Mouse (Mus musculus) stomach, embryonic 14.5 days (tissue): ENCODE data around the gene Mettl1. TPM values are rescaled to one million over a fixed set of nuclear protein-coding genes. Genes with fewer than 3 reads are reported as not detected.
"Not testable (repeated sequence)": the region's sequence is repeated elsewhere in the genome, so short reads cannot be mapped to it uniquely, and the experiment has no call there.

Experiments
- ATAC-seq: fragments of 200-750 bp; cut with Nextera tagmentation; 2 replicates; pipeline ENCODE4 v1.8.0; 2017; ENCODE audit warnings: low read depth, moderate TSS enrichment; ENCODE audit not compliant: insufficient number of reproducible peaks, insufficient read depth, low FRiP score
- H3K27ac ChIP-seq: fragments of 300-500 bp; sonication (generic); 2 replicates; pipeline ENCODE4 v1.5.1; 2014; ENCODE audit warnings: mild to moderate bottlenecking, low read length, moderate library complexity, mixed read lengths
- H3K27me3 ChIP-seq: fragments of 300-500 bp; sonication (generic); 2 replicates; pipeline ENCODE4 v1.6.1; 2014; ENCODE audit warnings: low read length, control low read depth, mixed read lengths; ENCODE audit not compliant: control insufficient read depth, insufficient read depth
- H3K36me3 ChIP-seq: fragments of 300-500 bp; sonication (generic); 2 replicates; pipeline ENCODE4 v1.6.1; 2014; ENCODE audit warnings: mild to moderate bottlenecking, control low read depth, low read length, moderate library complexity, mixed read lengths; ENCODE audit not compliant: control insufficient read depth, insufficient read depth
- H3K4me1 ChIP-seq: fragments of 300-500 bp; sonication (generic); 2 replicates; pipeline ENCODE4 v1.6.1; 2014; ENCODE audit warnings: low read length, control low read depth, mixed read lengths; ENCODE audit not compliant: control insufficient read depth, insufficient read depth
- H3K4me2 ChIP-seq: fragments of 300-500 bp; sonication (generic); replicated peaks from 2 replicates; pipeline ENCODE4 v1.6.1; 2014; ENCODE audit warnings: low read depth, low read length, control low read depth
- H3K4me3 ChIP-seq: fragments of 300-500 bp; sonication (generic); 2 replicates; pipeline ENCODE4 v1.5.1; 2014; ENCODE audit warnings: low read depth, low read length, control low read depth
- H3K9ac ChIP-seq: fragments of 300-500 bp; sonication (generic); replicated peaks from 2 replicates; pipeline ENCODE4 v1.6.1; 2014; ENCODE audit warnings: low read depth, mild to moderate bottlenecking, control low read depth, low read length, moderate library complexity, mixed read lengths
- H3K9me3 ChIP-seq: fragments of 300-500 bp; sonication (generic); 2 replicates; pipeline ENCODE4 v1.6.1; 2016; ENCODE audit warnings: low read depth, low read length, control low read depth; ENCODE audit not compliant: control insufficient read depth
- WGBS: fragments of 180-500 bp; shearing (Covaris S2); extraction: QIAGEN DNeasy Blood & Tissue Kit; methylation state at CpG from one replicate; pipeline ENCODE4 v1.1.7; 2014; 5-methylcytosine and 5-hydroxymethylcytosine counted together
- polyA plus RNA-seq: library from polyadenylated mRNA; unstranded; fragments of >200 nt; fragmentation: Nextera tagmentation; extraction: Ambion mirVana; gene quantifications from 2 replicates; pipeline ENCODE4 v1.2.1, GENCODE M21; 2014

Mettl1 gene
- polyA plus RNA-seq, 1 experiment from 2014 or later, result 65.5 TPM

DNA sequence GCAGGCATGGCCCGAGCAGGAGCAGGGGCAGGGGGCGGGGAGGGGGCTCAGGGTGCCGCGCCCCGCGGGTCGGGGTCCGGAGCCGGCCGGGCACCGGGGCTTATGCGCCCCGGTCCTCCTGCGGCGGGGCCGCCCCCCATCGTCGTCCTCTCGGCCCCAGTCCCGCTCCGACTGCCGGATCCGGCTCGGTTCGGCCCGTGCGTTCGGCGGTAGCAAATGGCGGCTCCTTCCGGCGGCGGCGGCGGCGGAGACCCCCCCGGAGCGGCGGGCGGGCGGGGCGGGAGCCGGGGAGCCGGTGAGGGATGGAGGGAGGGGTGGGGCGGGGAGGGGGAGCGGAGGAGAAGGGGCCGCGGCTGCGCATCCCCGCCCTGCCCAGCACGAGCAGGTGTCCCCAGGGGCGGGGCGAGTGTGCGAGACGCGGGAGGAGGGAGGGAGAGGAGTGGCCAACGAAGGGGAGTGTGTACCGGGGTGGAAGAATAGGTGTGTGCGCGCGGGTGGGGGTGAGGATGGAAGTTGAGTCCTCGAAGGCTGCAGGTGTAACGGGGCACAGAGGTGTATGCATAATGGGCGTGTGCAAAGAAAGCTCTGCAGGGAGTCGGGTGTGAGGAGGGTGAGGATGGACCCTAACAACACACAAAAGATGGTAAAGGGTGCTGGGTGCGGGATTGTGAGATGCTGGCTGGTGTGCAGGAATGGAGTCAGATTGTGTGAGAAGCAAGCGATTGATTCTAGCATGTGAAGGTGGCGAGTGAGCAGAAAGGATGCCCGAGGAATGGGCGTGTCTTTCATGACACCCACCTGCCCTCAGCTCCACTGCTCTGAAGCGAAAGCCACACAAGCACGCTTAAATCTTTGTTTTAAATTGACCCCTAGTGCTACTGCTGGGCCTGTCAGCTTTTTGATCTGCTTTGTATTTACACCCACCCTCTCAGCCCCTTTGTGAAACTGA, 19.0 kb downstream of the Mettl1 start, which contains the start of gene March9:
TSS of gene March9 (minus strand) at position 217 of the 949 bp plus-strand sequence.
- H3K27ac ChIP-seq, result peak within 1 kb of the TSS; percentile 67
- peak within 1 kb of the TSS; percentile 83 for H3K4me3 ChIP-seq
- peaks cover 19% of the 10 kb centered on the region; the same call in 1 of the 2 replicates for H3K4me1 ChIP-seq
- peak within 1 kb of the TSS; percentile 79 for H3K9ac ChIP-seq
- H3K9me3 ChIP-seq, result no peaks in the 10 kb centered on the region
- H3K27me3 ChIP-seq, result no peaks in the 10 kb centered on the region
- WGBS, result under 1% methylated on average over 55 of the region's 72 CpGs
- peaks cover 22% of the 10 kb centered on the region for H3K36me3 ChIP-seq
- peak within 1 kb of the TSS; percentile 94 for H3K4me2 ChIP-seq
- ATAC-seq, result peak; percentile 54

DNA sequence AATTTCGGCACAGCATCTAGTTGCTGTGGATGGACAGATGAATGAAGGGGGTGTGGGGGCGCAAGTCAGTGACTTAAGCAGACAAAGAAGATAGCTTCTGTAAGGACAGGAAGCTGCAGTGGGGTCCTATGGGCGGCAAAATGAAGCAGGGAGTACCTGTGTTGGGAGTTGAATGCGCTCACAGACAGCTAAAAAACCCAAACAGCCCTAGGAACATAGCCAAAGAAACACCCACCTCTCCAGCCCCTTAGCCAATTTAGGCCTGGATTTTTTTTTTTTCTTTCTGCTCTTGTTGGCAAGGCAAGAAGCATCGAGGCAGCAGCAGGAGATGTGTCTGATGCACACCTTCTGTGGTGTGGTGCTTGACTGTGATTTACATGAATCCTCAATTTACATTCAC, 19.9 kb downstream of the Mettl1 start:
- Histone ChIP-seq H3K4me3 (no peak overlapping the region; the same call in 1 of the 2 replicates), H3K27ac (no peak overlapping the region), H3K9ac (no peak overlapping the region), H3K4me1 (peaks cover 21% of the 10 kb centered on the region; the same call in 1 of the 2 replicates), H3K4me2 (no peak overlapping the region), H3K9me3 (no peaks in the 10 kb centered on the region), H3K36me3 (peaks cover 23% of the 10 kb centered on the region), H3K27me3 (no peaks in the 10 kb centered on the region)
- no peak for ATAC-seq
- 47% methylated on average over 5 of the region's 5 CpGs for WGBS

DNA sequence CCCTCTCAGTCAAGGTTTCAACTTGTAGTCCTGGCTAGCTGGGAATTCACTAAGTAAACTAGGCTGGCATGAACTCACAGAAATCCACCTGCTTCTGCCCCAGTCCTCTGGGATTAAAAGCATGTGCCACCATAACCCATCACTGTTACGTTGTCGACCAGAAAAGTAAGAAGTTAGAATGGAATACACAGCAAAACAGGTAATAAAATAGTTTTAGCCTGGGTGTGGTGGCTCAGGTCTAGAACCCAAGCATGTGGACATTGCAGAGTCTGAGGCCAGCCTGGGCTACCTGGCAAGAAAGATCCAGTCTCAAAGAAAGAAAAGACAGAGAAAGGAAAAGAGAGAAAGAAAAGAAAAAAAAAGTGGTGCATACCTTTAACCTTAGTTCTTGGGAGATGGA, 20.3 kb downstream of the Mettl1 start:
- no peak for ATAC-seq

DNA sequence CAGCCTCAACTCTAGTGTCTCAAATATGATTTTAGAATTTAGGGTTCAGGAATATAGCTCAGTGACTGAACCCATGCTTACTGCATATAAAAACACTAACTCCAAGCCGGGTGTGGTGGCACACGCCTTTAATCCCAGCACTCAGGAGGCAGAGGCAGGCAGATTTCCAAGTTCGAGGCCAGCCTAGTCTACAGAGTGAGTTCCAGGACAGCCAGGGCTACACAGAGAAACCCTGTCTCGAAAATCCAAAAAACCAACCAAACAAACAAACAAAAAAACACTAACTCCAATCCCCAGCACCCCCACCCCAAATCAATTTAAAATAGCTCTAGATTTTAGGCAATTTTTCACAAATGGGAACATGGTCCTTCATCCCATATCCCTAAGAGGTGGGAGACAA, 20.9 kb downstream of the Mettl1 start:
- H3K4me2 ChIP-seq, H3K27ac ChIP-seq, H3K9ac ChIP-seq, ATAC-seq, H3K9me3 ChIP-seq, H3K27me3 ChIP-seq, H3K4me3 ChIP-seq: not testable (repeated sequence)
- H3K36me3 ChIP-seq, result peaks cover 26% of the 10 kb centered on the region
- WGBS, result 87% methylated on average over 4 of the region's 4 CpGs
- H3K4me1 ChIP-seq, result peaks cover 21% of the 10 kb centered on the region; the same call in 1 of the 2 replicates

More for the DNA sequence above, 20.3 kb downstream of the Mettl1 start:
- H3K4me2 ChIP-seq, result no peak overlapping the region
- peaks cover 21% of the 10 kb centered on the region; the same call in 1 of the 2 replicates for H3K4me1 ChIP-seq
- no peaks in the 10 kb centered on the region for H3K27me3 ChIP-seq
- WGBS, result 70% methylated on average over 2 of the region's 2 CpGs
- no peak overlapping the region for H3K27ac ChIP-seq
- no peak overlapping the region for H3K9ac ChIP-seq
- no peaks in the 10 kb centered on the region for H3K9me3 ChIP-seq
- peaks cover 23% of the 10 kb centered on the region for H3K36me3 ChIP-seq
- no peak overlapping the region for H3K4me3 ChIP-seq

DNA sequence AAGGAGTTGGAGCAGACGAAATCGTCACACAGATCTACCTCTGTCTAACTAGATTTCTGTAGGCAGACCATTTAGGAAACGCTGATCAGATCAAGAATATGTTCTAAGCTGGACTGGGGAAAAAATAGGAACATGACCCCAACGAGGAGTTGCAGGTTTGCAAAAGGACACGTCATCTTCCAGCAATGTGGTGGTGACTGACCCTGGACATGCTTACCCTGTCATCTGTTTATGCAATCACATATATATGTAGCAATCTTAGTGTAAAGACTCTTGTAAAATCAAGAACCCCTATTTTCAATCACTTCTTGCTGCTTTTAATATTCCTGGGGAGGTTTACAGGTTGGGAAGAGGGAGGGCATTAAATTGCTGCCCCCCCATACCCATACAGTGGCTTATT, 21.3 kb downstream of the Mettl1 start:
- WGBS, result 74% methylated on average over 5 of the region's 5 CpGs
- H3K9ac ChIP-seq, result no peak overlapping the region
- H3K4me2 ChIP-seq, result no peak overlapping the region
- H3K27ac ChIP-seq, result no peak overlapping the region
- H3K4me1 ChIP-seq, result peaks cover 21% of the 10 kb centered on the region; the same call in 1 of the 2 replicates
- no peaks in the 10 kb centered on the region for H3K9me3 ChIP-seq
- no peaks in the 10 kb centered on the region for H3K27me3 ChIP-seq
- H3K36me3 ChIP-seq, result peaks cover 28% of the 10 kb centered on the region
- ATAC-seq, result no peak
- H3K4me3 ChIP-seq, result no peak overlapping the region

DNA sequence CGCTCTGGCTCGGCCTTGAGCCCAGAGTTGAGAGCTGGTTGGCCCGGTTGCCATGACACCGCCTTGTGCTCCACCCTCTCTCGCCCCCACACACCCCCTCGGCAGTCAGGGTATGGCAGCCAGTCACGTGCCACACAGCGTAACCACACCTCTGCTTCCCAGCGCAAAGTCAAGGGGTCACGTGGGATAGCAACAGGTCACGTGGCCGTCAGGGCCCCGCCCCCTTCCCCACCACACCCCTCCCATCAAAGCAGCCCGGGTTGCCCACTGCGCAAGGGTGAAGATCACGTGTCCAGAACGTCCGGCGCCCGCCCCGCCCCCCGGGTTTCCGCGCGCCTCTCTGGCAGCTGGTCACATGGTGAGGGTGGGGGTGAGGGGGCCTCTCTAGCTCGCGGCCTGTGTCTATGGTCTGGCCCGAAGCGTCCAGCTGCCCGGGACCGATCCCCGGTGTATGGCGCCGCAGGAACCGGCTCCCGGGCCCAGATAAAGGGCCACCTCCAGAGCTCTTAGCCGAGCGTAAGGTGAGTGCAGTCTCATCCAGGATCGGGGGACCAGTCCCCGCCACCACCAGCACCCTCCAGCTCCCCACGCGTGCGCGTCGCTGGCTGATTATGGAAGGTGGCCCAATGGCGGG, 22.1 kb downstream of the Mettl1 start, which contains the start of gene Cdk4:
TSS of gene Cdk4 (plus strand) at position 296 of the 634 bp plus-strand sequence.
- H3K36me3 ChIP-seq, result peaks cover 37% of the 10 kb centered on the region
- under 1% methylated on average over 46 of the region's 46 CpGs for WGBS
- H3K4me2 ChIP-seq, result peak within 1 kb of the TSS; percentile 85
- peaks cover 18% of the 10 kb centered on the region for H3K4me1 ChIP-seq
- ATAC-seq, result peak; percentile 91
- H3K27ac ChIP-seq, result peak within 1 kb of the TSS; percentile 86
- no peaks in the 10 kb centered on the region for H3K27me3 ChIP-seq
- H3K4me3 ChIP-seq, result peak within 1 kb of the TSS; percentile 81
- no peaks in the 10 kb centered on the region for H3K9me3 ChIP-seq
- H3K9ac ChIP-seq, result peak within 1 kb of the TSS; percentile 97

DNA sequence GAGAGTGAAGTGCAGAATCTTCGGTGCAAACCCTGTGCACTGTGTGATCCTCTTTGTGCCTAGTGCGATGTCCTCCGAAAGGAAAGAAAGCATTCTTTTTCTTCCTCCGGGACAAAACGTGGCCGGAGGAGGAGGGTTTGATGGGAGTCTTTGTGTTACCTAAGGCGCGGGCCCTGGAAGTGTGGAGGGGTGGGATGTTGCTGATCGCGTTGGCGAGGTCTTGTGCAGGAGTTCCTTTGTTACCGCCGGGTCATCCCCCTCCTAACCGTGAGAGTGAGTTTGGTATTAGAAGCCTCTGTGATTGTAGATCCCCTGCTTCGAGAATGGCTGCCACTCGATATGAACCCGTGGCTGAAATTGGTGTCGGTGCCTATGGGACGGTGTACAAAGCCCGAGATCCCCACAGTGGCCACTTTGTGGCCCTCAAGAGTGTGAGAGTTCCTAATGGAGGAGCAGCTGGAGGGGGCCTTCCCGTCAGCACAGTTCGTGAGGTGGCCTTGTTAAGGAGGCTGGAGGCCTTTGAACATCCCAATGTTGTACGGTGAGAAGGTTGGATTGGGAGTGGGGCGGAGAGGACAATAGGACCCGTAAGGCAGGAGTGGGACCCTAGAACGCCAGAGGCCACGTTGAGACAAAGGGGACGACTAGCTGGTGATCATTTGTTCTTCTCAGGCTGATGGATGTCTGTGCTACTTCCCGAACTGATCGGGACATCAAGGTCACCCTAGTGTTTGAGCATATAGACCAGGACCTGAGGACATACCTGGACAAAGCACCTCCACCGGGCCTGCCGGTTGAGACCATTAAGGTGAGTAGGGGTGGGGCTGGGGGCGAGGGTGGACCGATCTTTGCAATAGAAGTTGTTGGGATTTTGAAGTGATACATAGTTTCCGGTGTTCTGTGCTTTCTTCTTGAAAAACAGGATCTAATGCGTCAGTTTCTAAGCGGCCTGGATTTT, 23.0 kb downstream of the Mettl1 start:
- 8% methylated on average over 37 of the region's 37 CpGs for WGBS
- H3K27me3 ChIP-seq, result no peaks in the 10 kb centered on the region
- no peak for ATAC-seq
- H3K4me1 ChIP-seq, result peaks cover 19% of the 10 kb centered on the region
- no peaks in the 10 kb centered on the region for H3K9me3 ChIP-seq
- peak overlapping the region; percentile 86 for H3K27ac ChIP-seq
- H3K4me3 ChIP-seq, result peak overlapping the region; percentile 81
- peaks cover 41% of the 10 kb centered on the region for H3K36me3 ChIP-seq
- H3K9ac ChIP-seq, result peak overlapping the region; percentile 97
- peak overlapping the region; percentile 85 for H3K4me2 ChIP-seq
